Mouse (Mus musculus): ENCODE measurements at regions not wholly inside any gene's neighbourhood (a gene's known extent, or its start where the extent isn't known, plus 50 kb on each side); places are given as distances from the start of the nearest gene placed in this dataset.
A peak's percentile ranks its signal among the peaks of the same experiment; 100 is the strongest.
"Not testable (repeated sequence)": the region's sequence is repeated elsewhere in the genome, so short reads cannot be mapped to it uniquely, and the experiment has no call there.

DNA sequence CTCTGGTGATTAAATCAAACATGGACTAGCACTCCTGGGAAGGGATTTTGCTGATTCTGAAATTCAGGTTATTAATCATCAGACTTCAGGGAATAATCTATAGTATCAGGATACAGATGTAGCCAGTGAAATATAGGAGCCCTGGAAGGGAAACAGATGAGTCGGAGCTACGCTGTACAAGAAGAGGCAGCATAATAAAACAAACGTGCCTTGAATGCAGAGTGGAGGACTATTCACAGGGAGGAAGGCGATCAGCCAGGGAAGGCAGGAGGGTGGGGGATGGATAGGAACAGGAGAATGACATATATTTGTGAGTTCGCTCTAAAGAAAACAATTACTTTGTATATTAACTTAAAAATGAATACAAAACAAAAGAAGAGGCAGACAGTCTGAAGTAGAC lies 286.6 kb upstream of the Got2 start:
- no peak for DNase-seq (ENCODE audit: low read depth, low spot score)

DNA sequence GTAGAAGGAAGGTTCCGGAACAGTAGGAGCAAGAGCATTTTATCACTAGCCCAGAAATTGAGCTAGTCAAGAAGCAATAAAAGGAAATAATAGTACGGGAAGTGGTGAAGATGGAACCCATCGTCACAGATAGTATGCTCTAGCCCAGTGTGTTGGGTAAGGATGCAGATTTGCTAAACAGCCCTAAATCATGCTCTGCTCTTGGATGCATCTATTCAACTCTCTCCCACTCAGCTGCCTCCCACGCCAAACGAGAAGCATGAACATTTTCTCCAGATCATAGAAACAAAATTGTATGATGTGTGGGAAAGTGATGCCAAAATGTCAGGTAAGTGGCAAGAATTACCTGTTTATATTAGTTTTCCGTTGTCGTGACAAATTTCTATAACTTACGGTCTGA lies 276.6 kb upstream of the Got2 start:
- DNase-seq (ENCODE audit: low read depth, low spot score) = no peak

DNA sequence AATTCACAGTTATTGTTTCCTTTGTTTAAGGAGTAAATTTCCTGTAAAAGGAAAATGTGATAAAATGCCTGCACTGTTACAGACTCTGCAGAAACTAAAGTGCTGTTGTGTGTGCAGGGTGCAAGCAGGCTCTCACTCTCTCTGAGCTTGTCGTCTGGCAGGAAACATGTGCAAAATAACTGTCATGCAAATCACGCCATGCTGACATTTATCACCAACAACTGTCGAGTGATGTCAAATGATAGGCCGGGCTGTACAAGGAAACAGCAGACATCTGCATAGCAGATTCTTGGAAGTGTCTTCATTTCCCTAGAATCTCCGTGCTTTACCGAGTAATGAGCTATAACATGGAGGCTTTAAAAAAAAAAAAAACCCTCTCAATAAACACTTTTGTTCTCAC lies 271.6 kb upstream of the Got2 start:
- no peak for DNase-seq (ENCODE audit: low read depth, low spot score)

DNA sequence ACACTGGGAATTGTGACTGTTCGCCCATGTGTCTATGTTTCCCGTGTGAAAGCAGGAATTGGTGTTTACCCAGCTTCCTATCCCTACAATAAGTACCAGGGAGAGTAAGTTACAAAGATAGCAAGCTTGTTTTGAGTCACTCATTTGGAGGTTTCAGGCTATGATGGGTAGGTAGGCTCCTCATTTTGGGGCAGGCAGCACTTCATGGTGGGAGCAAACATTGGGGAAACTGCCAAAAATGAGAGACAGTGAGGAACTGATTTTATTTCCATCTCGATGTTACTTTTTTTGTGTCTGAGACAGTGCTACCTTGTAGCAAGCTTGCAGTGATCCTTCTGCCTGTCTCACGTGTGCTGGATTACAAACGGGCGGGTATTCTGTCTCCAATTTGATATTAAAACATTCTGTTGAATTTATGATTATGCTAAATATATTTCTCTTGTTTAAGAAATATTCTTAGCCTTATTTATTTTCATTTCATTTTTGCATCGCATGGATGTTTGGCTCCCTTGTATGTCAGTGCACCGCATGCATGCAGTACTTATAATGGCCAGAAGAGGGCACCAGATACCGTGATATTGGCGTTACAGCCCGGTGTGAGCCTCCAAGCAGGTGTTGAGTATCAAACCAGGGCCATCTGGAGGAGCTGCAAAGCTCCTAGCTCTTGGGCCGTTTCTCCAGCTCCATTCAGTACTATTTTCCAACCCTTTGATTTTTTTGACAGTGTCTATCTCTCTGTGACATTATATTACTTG lies 264.3 kb upstream of the Got2 start:
- peak; percentile 20 for DNase-seq (ENCODE audit: low read depth, low spot score)

DNA sequence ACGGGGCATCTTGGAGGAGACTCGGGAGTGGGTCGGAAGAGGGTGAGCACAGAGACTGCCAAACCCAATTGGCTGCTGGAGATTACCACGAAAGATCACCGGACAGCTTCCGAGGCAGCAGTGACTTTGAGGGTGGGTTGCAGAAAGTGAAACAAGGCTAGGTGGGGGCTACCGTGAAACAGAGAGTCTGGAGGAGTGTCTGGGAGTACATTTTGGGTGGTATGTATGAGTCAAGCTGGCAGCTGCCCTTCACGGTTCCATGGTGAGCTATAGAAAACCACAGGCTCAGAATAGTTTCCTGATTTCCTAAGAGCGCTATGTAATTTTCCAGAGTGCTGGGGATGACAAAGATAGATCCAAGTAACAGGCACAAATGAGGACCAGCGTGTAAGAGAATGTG lies 263.7 kb upstream of the Got2 start:
- no peak for DNase-seq (ENCODE audit: low read depth, low spot score)

DNA sequence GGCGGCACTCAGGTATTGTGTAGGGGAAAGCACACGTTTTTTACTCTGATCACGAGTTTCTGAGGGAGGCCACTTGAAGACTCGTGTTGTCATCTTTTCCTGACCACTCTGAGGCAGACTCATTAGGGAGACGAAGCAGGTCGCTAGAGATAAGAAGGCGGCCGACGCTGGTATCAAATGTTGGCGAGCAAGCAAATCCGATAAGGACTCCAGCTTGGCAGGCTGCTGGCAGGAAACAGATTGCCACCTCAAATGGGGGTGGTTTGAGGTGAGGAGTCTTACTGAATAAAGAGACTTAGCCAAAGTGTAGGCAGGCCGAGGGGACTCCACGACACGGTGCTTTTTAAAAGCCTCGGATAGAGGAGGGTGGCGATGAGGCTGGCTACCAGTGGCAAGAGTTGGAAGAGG lies 262.7 kb upstream of the Got2 start:
- DNase-seq (ENCODE audit: low read depth, low spot score) = no peak

DNA sequence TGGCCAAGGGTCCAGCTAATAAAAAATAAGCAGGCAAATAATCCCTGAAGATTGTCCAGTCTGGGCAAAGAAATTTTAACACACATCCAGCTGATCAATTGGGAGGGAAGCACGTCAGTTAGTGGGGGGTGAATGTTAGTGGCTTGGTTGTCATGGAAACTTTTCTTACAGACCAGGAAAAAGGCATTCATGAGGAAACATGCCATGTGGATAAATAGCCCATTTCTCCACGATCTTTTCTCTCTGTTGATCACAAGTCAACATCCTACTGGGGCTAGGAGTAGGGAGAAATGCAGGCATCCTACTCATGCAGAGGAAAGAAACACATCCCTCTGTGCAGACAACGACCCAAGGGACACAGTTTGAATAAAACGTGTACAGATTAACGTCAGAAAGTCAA lies 243.8 kb upstream of the Got2 start:
- DNase-seq (ENCODE audit: low read depth, low spot score) = no peak

DNA sequence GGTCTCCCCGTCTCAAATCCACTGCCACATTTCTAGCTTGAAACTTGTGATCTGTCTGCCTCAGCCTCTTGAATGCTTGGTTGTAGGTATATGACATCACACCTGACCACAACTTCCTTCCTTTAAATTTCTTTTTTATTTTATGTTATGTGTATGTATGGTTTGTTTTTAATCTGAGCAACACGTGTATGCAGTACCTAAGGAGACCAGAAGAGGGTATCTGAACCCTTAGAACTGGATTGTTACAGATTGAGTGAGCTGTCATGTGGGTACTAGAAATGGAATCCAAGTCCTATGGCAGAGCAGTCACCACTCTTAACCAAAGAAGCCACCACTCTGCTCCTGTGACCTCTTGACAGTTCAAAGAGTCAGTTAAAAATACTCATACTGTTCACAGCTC lies 240.0 kb upstream of the Got2 start:
- no peak for DNase-seq (ENCODE audit: low read depth, low spot score)

DNA sequence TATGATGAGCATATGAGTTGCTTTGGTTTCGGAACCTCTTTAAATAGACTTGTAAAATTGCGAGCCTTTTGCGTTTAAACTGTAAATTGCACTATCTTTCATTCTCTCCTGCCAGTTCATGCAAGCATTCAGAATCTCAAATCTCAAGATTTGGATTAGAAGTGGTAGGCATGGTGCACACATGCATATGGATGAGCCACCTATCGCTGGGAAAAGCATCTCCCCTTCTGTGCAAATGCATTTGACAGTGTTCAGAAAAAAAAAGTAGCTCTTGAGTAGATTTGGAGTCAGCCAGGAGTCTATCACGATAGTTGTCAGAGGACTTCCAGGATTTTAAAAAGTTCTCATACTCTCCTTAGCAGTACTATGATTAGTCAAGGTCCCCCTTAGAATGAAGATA lies 212.5 kb upstream of the Got2 start:
- no peak for DNase-seq (ENCODE audit: low read depth, low spot score)

DNA sequence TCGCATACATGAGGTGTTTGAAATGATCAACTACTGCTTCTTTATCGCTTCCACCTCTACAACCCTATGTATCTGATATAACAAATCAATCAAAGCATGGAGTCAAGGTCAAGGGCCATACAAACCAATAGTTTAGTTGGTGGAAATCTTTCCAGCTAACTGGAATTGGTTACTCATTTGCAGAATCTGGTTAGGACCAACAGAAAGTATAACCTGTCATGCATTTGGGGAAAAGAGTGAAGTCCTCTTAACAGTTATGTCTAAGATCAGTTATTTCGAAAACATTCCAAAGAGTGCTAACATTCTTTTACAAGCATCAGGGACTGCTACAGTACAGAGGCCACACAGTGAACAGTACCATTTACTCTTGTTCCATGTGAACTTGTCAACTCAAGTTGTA lies 204.6 kb upstream of the Got2 start:
- DNase-seq (ENCODE audit: low read depth, low spot score) = no peak

DNA sequence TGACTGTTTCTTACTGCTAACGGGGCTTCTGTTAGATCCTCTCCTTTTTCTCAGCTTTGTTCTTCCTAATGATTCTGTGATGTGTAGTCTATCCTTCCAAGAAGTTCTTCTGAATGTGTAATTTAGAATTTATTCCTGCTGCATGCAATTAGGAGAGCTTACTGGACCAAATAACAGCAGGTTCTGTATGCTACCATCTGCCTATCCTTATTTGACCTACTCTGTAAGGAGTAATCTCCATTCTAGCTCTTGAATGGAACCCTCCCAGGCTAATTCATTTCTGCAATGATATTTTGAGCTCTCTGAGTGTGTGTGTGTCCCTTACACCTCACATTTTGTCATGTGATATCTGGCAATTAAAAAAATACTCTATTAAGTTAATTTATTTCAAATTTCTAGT lies 201.9 kb upstream of the Got2 start:
- DNase-seq (ENCODE audit: low read depth, low spot score) = no peak

DNA sequence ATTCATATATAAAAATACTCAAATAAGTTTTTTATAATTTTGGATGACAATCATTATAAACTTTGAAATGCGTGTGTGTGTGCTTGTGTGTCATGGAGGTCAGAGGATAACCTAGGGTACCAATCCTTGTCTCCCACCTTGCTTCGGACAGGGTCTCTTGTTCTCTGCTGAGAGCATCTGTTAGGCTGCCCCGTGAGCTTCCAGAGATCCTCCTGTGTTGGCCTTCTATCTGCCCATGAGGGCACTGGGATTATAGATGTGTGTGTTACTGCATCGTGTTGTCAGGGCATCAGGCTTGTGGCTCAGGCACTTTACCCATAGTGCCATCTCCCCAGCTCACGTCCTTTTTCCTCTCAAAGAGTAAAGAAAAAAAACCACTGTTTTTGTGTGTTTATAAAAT lies 180.0 kb upstream of the Got2 start:
- no peak for DNase-seq (ENCODE audit: low read depth, low spot score)

DNA sequence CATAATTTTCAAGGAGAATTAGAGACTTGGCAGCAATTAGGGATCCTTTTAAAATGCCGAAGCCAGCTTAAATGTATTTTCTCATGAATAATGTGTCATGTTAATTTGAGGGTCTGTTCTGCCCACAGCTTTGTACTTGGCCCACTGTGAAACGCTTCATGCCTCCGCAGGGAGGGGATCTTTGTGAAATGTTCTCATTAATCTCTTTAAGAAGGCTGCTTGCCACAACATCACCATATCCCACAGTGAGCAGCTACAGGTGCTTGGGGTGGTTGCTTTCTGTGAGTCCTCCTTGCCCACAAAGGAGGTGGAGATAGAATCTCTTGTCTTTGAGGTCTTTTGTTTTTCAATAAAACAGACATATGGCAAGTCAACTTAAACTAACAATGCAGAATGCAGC lies 159.3 kb upstream of the Got2 start:
- no peak for DNase-seq (ENCODE audit: low read depth, low spot score)

DNA sequence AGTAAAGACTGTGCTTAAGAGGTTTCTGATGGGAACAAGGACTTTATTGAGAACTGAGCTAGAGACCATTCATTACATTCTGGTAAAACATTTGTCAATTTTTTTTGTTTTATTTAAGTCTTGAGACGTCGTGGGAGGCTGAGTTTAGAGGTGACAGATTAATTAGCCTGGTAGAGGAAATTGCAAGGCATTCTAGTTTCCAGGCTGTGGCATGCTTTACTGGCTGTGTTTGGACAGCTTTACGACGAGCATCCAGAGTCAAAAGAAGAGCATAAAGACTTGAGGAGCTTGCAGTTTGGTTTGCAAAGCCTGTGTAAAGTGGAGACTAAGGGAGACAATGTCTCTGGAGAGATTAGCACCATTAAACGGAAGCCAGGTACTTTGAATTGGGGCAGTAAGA lies 154.0 kb upstream of the Got2 start:
- DNase-seq (ENCODE audit: low read depth, low spot score) = no peak

DNA sequence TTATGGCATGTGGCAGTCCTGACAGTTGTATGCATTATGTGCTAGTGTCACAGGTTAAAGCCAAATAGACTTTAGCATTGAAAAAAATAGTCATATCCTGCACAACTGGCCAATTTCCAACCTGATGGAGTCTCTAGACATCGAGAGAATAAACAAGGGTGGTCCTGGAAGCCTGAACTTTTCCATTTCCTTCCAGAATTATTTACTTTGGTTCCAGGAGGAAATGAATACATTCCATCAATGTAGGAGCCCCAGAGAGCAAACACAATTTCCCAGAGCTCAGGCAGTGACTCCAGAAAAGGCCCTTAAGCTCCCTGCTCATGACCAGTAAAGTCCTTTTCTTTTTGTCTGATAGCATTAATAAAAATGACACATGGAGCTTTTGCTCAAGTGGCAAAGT lies 151.9 kb upstream of the Got2 start:
- DNase-seq (ENCODE audit: low read depth, low spot score) = no peak

DNA sequence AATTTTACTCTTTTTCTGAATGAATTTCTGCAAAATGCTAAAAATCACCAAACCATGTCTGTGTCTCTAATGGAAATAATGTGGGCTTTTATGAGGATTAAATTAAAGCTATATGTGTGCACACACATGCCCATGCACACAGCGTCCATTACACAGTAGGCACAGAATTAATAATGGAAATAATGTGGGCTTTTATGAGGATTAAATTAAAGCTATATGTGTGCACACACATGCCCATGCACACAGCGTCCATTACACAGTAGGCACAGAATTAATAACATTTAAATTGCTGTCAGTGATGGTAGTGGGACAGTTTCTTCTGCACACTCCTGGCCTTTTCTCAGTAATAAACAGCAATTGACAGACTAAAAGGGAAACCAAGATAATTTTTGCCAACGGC lies 130.4 kb upstream of the Got2 start:
- not testable (repeated sequence) for DNase-seq (ENCODE audit: low read depth, low spot score)

DNA sequence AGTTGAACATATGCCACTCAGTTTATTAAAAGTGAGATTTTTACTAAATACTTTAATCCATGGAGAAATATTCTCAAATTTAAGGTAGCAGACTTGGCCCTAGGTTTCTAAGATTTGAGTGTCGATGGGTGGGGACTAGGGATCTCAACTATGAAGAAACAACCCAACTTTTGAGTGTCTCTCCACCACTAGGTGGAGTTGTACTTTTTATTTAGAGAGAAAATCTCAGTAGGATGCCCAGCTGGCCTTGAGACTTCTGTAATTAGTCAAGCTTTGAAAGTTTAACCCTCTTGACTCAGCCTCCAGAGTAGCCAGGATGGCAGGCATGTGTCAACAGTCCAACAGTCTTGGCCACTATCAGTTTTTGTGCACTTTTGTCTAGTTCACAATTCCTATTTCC lies 123.7 kb upstream of the Got2 start:
- no peak for DNase-seq (ENCODE audit: low read depth, low spot score)

DNA sequence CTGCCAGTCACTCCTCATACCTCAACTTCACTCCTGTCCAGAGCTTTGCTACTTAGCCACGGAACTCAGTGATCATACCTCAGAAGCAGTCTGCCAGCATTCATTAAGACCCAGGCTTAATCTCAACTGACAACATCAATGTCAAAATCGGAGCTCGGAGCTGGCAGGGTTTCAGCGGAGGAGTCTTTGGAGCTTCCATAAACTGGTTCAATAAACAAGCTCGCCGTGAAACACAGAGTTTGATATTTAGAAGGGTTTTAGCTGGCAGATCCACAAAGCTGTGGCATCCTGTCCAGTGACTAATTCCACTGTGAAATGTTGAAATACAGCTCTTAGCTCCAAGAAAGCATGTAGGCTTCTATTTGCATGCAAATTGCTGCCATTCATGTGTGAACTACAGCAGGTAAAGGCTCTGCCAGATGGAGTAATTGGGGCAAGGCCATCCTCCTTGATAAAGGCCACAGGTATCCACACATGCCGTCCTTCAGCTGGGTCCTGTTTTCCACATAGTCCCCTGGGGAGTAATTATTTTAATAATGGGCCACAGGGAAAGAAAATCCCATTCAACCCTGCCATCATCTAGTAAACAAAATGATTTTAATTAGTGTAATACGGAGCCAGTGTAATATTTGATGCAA lies 103.6 kb upstream of the Got2 start:
- peak; percentile 2 for DNase-seq (ENCODE audit: low read depth, low spot score)

DNA sequence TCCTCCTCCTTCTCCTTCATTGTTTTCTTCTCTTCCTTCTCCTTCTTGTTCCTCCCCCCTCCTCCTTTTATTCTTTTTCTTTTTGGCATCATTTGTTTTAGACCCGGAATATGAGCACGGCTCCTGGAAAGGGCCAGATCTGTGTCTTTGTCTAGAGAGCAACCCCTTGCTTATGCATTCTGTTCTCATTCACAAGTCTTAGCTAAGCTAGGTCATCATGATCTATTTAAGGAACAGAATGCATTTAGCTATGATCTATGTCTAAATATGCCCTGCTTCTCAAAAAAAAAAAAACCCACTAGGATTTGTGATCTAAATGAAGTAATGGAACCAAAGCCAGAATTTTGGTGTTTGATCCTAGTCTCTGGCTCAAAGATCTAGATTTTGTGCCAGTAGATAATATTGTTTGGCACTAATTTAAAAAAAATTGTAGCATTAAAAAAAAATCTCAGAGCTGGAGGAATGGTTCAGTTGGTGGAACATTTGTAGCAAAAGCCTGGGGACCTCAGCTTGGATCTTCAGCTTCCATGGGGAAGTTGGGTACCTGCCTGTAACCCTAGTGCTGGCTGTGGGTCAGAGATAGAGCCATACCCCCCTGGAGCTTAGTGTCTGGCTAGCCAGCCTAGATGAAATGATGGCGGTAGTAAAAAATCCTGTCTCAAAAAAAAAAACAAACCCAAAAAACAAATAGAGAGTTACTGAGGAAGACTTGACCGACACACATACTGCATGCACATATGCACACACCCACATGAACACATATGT lies 100.5 kb upstream of the Got2 start:
- DNase-seq (ENCODE audit: low read depth, low spot score) = no peak

DNA sequence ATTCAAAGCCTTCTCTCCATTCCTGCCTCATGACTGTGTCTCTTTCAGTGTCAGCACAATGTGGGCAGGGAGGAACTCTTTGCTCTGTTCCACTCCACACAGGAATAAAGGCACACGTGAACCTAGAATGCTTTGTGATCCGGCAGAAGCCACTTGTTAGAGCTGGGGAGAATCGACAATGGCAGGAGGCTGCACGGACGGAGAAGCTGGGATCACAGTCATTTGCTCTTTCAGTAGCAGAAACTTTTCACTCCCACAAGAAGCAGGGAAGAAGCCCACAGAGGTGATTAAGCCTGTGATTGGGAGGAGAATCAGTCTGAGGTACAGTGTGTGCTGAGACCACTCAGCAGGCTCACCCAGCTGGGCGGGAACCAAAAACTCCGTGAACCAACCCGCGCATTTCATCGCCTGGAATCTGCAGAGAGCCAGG lies 98.7 kb upstream of the Got2 start:
- no peak for DNase-seq (ENCODE audit: low read depth, low spot score)

DNA sequence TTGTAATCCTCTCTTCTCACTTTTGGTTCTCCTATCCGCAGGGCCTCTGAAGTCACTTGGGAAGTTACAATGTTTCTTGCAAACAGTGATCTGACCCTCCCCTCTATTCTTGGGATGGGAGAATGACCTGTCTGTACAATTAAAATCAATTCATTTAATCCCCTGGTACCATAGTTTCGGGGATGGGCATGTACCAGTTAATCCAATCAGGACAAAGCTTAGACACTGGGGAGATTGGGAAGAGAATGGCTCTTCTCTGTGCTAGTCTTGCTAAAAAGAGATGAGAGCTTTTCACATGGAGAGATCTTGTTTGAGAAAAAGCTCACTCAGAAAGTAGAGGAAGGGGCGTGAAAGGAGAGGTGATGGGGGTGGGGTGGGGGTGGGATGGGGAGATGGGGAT lies 98.1 kb upstream of the Got2 start:
- DNase-seq (ENCODE audit: low read depth, low spot score) = no peak

DNA sequence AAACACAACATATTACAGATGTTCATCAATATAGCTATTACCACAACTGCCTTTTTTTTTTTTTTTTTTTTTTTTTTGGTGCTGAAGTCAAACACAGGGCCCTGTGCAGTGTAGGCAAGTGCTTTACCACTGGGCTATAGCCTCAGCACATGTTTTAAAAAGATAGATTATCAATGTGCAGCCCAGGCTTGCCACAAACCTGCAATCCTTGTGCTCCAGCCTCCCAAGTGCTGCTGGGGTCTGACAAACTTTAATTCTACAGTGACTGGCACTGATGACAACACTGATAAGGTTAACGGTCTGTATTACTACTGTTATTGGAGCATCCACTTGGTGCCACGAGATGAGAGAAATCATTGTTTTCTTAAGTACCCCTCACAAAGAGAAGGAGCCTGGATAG lies 95.3 kb upstream of the Got2 start:
- DNase-seq (ENCODE audit: low read depth, low spot score) = no peak

DNA sequence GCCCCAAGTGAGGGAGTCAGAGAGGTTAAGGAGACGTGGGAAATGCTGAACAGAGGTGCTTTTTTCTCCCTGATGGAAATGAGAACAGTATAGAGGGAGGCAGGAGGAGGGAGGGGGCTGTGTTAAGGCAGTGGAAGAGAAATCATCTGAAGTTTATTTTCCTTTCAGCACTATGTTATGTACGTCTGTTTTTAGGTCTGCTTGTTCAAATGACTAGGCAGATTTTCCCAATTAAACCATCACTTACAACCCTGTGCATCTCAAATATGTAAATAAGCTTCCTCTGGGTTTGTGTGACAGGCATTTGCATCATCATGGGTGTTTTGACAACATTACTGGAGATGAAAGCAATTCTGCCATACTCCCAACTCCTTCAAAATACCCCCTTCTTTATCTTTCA lies 92.1 kb upstream of the Got2 start:
- no peak for DNase-seq (ENCODE audit: low read depth, low spot score)
